Mouse (Mus musculus) bone marrow, adult 2 months (tissue): ENCODE measurements around the gene Rapgef4.

Experiments
- CTCF ChIP-seq: fragments of 200-500 bp; IDR thresholded peaks from 2 replicates; pipeline ENCODE4 v1.5.1; 2011; ENCODE audit warnings: low read length, control low read depth; ENCODE audit not compliant: control insufficient read depth, insufficient read depth
- POLR2A ChIP-seq: fragments of 200-500 bp; IDR thresholded peaks from 2 replicates; pipeline ENCODE4 v1.6.1; 2011; ENCODE audit warnings: low read depth, mild to moderate bottlenecking, control low read depth, low read length, borderline replicate concordance; ENCODE audit not compliant: control insufficient read depth

- TF ChIP-seq CTCF, result no peak
- no peak for TF ChIP-seq POLR2A
Measured at GRCm38 (mm10) chr2:71986276-71986848, 5.3 kb downstream of the Rapgef4 start.
